Mouse (Mus musculus) liver, embryonic 12.5 days (tissue): ENCODE results near the gene Slc4a4. TPM values are rescaled to one million over a fixed set of nuclear protein-coding genes. Genes with fewer than 3 reads are reported as not detected.
A peak's percentile ranks its signal among the peaks of the same experiment; 100 is the strongest.

Source experiments
- ATAC-seq: fragments of 200-750 bp; cut with Nextera tagmentation; 2 replicates; pipeline ENCODE4 v1.8.0; 2017; ENCODE audit warnings: moderate number of reproducible peaks, mild to moderate bottlenecking, moderate library complexity
- H3K27ac ChIP-seq: fragments of 300-500 bp; sonication (generic); 2 replicates; pipeline ENCODE4 v1.5.1; 2016; ENCODE audit warnings: mild to moderate bottlenecking
- H3K27me3 ChIP-seq: fragments of 300-500 bp; sonication (generic); replicated peaks from 2 replicates; pipeline ENCODE4 v1.6.1; 2016; ENCODE audit warnings: mild to moderate bottlenecking, moderate library complexity
- H3K36me3 ChIP-seq: fragments of 300-500 bp; sonication (generic); 2 replicates; pipeline ENCODE4 v1.6.1; 2016; ENCODE audit warnings: mild to moderate bottlenecking, moderate library complexity
- H3K4me1 ChIP-seq: fragments of 300-500 bp; sonication (generic); 2 replicates; pipeline ENCODE4 v1.6.1; 2016
- H3K4me2 ChIP-seq: fragments of 300-500 bp; sonication (generic); 2 replicates; pipeline ENCODE4 v1.6.1; 2016; ENCODE audit warnings: mild to moderate bottlenecking, moderate library complexity
- H3K4me3 ChIP-seq: fragments of 300-500 bp; sonication (generic); 2 replicates; pipeline ENCODE4 v1.5.1; 2016; ENCODE audit warnings: mild to moderate bottlenecking, moderate library complexity
- H3K9ac ChIP-seq: fragments of 300-500 bp; sonication (generic); 2 replicates; pipeline ENCODE4 v1.6.1; 2016; ENCODE audit warnings: mild to moderate bottlenecking, moderate library complexity
- H3K9me3 ChIP-seq: fragments of 300-500 bp; sonication (generic); replicated peaks from 2 replicates; pipeline ENCODE4 v1.6.1; 2016; ENCODE audit warnings: mild to moderate bottlenecking, moderate library complexity
- WGBS: fragments of 180-500 bp; shearing (Covaris S2); methylation state at CpG from one replicate; pipeline ENCODE4 v1.1.7; 2016; ENCODE audit not compliant: insufficient replicate concordance; 5-methylcytosine and 5-hydroxymethylcytosine counted together
- polyA plus RNA-seq: library from polyadenylated mRNA; unstranded; fragments of >200 nt; fragmentation: Nextera tagmentation; extraction: Ambion mirVana; gene quantifications from 2 replicates; pipeline ENCODE4 v1.2.1, GENCODE M21; 2016

Slc4a4 gene
- 1.4 and 1.6 TPM in 2 replicates for polyA plus RNA-seq

- WGBS, result 1% methylated on average over 82 of the region's 119 CpGs
- Histone ChIP-seq H3K9me3 (no peaks in the 10 kb centered on the region), H3K27me3 (peaks cover 55% of the 10 kb centered on the region), H3K4me2 (peak within 1 kb of the TSS; percentile 76), H3K27ac (no peak within 1 kb of the TSS), H3K4me3 (peak within 1 kb of the TSS; percentile 63), H3K36me3 (no peaks in the 10 kb centered on the region), H3K9ac (peak within 1 kb of the TSS; percentile 52), H3K4me1 (peaks cover 12% of the 10 kb centered on the region; the same call in 1 of the 2 replicates)
- ATAC-seq, result peak; percentile 74
Measured at GRCm38 (mm10) chr5:88886668-88887555, at the start of gene Slc4a4. TSS of gene Slc4a4 (plus strand) at chr5:88886818.

GRCm38 (mm10) chr5:88840080-88840798 lies 46.4 kb upstream of the Slc4a4 start:
- H3K4me1 ChIP-seq, result no peaks in the 10 kb centered on the region
- no peak for ATAC-seq
- no peaks in the 10 kb centered on the region for H3K9me3 ChIP-seq
- no peak overlapping the region for H3K9ac ChIP-seq
- no peak overlapping the region for H3K4me2 ChIP-seq
- no peak overlapping the region for H3K4me3 ChIP-seq
- H3K36me3 ChIP-seq, result no peaks in the 10 kb centered on the region
- no peak overlapping the region for H3K27ac ChIP-seq
- 40% methylated on average over 5 of the region's 5 CpGs for WGBS
- H3K27me3 ChIP-seq, result no peaks in the 10 kb centered on the region

GRCm38 (mm10) chr5:88857311-88857710 lies 29.3 kb upstream of the Slc4a4 start:
- H3K9ac ChIP-seq, result no peak overlapping the region
- H3K27ac ChIP-seq, result no peak overlapping the region
- H3K27me3 ChIP-seq, result no peaks in the 10 kb centered on the region
- H3K4me3 ChIP-seq, result no peak overlapping the region
- no peak overlapping the region for H3K4me2 ChIP-seq
- no peaks in the 10 kb centered on the region for H3K9me3 ChIP-seq
- no peak for ATAC-seq
- 74% methylated on average over 3 of the region's 3 CpGs for WGBS
- no peaks in the 10 kb centered on the region for H3K36me3 ChIP-seq
- no peaks in the 10 kb centered on the region for H3K4me1 ChIP-seq

GRCm38 (mm10) chr5:88857801-88858200 lies 28.8 kb upstream of the Slc4a4 start:
- ATAC-seq, result no peak
- Histone ChIP-seq H3K4me3 (no peak overlapping the region), H3K4me2 (no peak overlapping the region), H3K9ac (no peak overlapping the region), H3K9me3 (no peaks in the 10 kb centered on the region), H3K27ac (no peak overlapping the region), H3K27me3 (no peaks in the 10 kb centered on the region), H3K4me1 (no peaks in the 10 kb centered on the region), H3K36me3 (no peaks in the 10 kb centered on the region)
- whole genome bisulfite sequencing, result 74% methylated on average over 4 of the region's 4 CpGs

GRCm38 (mm10) chr5:88858226-88858625 lies 28.4 kb upstream of the Slc4a4 start:
- Histone ChIP-seq H3K4me3 (no peak overlapping the region), H3K9me3 (no peaks in the 10 kb centered on the region), H3K4me2 (no peak overlapping the region), H3K27me3 (no peaks in the 10 kb centered on the region), H3K36me3 (no peaks in the 10 kb centered on the region), H3K27ac (no peak overlapping the region), H3K9ac (no peak overlapping the region), H3K4me1 (no peaks in the 10 kb centered on the region)
- 78% methylated on average over 4 of the region's 4 CpGs for WGBS
- no peak for ATAC-seq

- no peak overlapping the region for H3K27ac ChIP-seq
- no peak overlapping the region for H3K4me3 ChIP-seq
- no peaks in the 10 kb centered on the region for H3K36me3 ChIP-seq
- H3K9me3 ChIP-seq, result no peaks in the 10 kb centered on the region
- H3K27me3 ChIP-seq, result no peaks in the 10 kb centered on the region
- no peak for ATAC-seq
- H3K9ac ChIP-seq, result no peak overlapping the region
- H3K4me2 ChIP-seq, result no peak overlapping the region
- H3K4me1 ChIP-seq, result no peaks in the 10 kb centered on the region
- 51% methylated on average over 3 of the region's 3 CpGs for WGBS
Measured at GRCm38 (mm10) chr5:88862163-88862562, 24.5 kb upstream of the Slc4a4 start.

- no peaks in the 10 kb centered on the region for H3K36me3 ChIP-seq
- WGBS, result 83% methylated on average over 2 of the region's 2 CpGs
- H3K4me1 ChIP-seq, result no peaks in the 10 kb centered on the region
- H3K9me3 ChIP-seq, result no peaks in the 10 kb centered on the region
- H3K9ac ChIP-seq, result no peak overlapping the region
- no peak overlapping the region for H3K4me2 ChIP-seq
- ATAC-seq, result no peak
- no peaks in the 10 kb centered on the region for H3K27me3 ChIP-seq
- no peak overlapping the region for H3K4me3 ChIP-seq
- H3K27ac ChIP-seq, result no peak overlapping the region
Measured at GRCm38 (mm10) chr5:88862794-88863193, 23.8 kb upstream of the Slc4a4 start.

GRCm38 (mm10) chr5:88884101-88884500 lies 2.5 kb upstream of the Slc4a4 start:
- Histone ChIP-seq H3K9ac (no peak overlapping the region), H3K27me3 (peaks cover 44% of the 10 kb centered on the region), H3K4me2 (no peak overlapping the region), H3K36me3 (no peaks in the 10 kb centered on the region), H3K4me1 (peaks cover 12% of the 10 kb centered on the region; the same call in 1 of the 2 replicates), H3K4me3 (no peak overlapping the region), H3K27ac (no peak overlapping the region), H3K9me3 (no peaks in the 10 kb centered on the region)
- 15% methylated on average over 3 of the region's 3 CpGs for WGBS
- no peak for ATAC-seq

GRCm38 (mm10) chr5:88885503-88885902 lies 1.1 kb upstream of the Slc4a4 start:
- no peaks in the 10 kb centered on the region for H3K36me3 ChIP-seq
- no peak for ATAC-seq
- WGBS, result 70% methylated on average over 3 of the region's 3 CpGs
- peaks cover 12% of the 10 kb centered on the region; the same call in 1 of the 2 replicates for H3K4me1 ChIP-seq
- no peaks in the 10 kb centered on the region for H3K9me3 ChIP-seq
- H3K9ac ChIP-seq, result no peak overlapping the region
- no peak overlapping the region for H3K4me3 ChIP-seq
- no peak overlapping the region for H3K27ac ChIP-seq
- H3K4me2 ChIP-seq, result no peak overlapping the region
- H3K27me3 ChIP-seq, result peaks cover 55% of the 10 kb centered on the region

- no peak for ATAC-seq
- H3K4me3 ChIP-seq, result no peak overlapping the region
- H3K27ac ChIP-seq, result no peak overlapping the region
- peaks cover 12% of the 10 kb centered on the region; the same call in 1 of the 2 replicates for H3K4me1 ChIP-seq
- H3K4me2 ChIP-seq, result peak overlapping the region; percentile 76; the same call in 1 of the 2 replicates
- no peak overlapping the region for H3K9ac ChIP-seq
- peaks cover 55% of the 10 kb centered on the region for H3K27me3 ChIP-seq
- no peaks in the 10 kb centered on the region for H3K36me3 ChIP-seq
- 47% methylated on average over 5 of the region's 5 CpGs for WGBS
- H3K9me3 ChIP-seq, result no peaks in the 10 kb centered on the region
Measured at GRCm38 (mm10) chr5:88885944-88886343, 674 bp upstream of the Slc4a4 start.

- Histone ChIP-seq H3K9me3 (no peaks in the 10 kb centered on the region), H3K4me2 (peak overlapping the region; percentile 76), H3K36me3 (no peaks in the 10 kb centered on the region), H3K27ac (no peak overlapping the region), H3K27me3 (peaks cover 55% of the 10 kb centered on the region), H3K4me1 (peaks cover 12% of the 10 kb centered on the region; the same call in 1 of the 2 replicates), H3K9ac (peak overlapping the region; percentile 52; the same call in 1 of the 2 replicates), H3K4me3 (peak overlapping the region; percentile 63)
- no peak for ATAC-seq
- WGBS, result 2% methylated on average over 14 of the region's 14 CpGs
Measured at GRCm38 (mm10) chr5:88886349-88886667, 310 bp upstream of the Slc4a4 start.
